Mouse (Mus musculus) megakaryocyte, embryonic 14.5 days (primary cell): ENCODE results near the gene Tead1. TPM values are rescaled to one million over a fixed set of nuclear protein-coding genes. Genes with fewer than 3 reads are reported as not detected.

Source experiments
- H3K27me3 ChIP-seq: replicated peaks from 2 replicates; pipeline ENCODE3; 2012; ENCODE audit warnings: inconsistent platforms
- H3K36me3 ChIP-seq: replicated peaks from 2 replicates; pipeline ENCODE3; 2012; ENCODE audit warnings: low read length, inconsistent platforms, mixed read lengths
- H3K4me1 ChIP-seq: 2 replicates; pipeline ENCODE4 v1.6.1; 2012; ENCODE audit warnings: inconsistent platforms
- H3K4me3 ChIP-seq: replicated peaks from 2 replicates; pipeline ENCODE3; 2012; ENCODE audit warnings: moderate library complexity, mild to moderate bottlenecking, inconsistent platforms
- H3K9me3 ChIP-seq: 2 replicates; pipeline ENCODE4 v1.6.1; 2012; ENCODE audit warnings: inconsistent platforms
- FLI1 ChIP-seq: IDR thresholded peaks from 2 replicates; pipeline ENCODE4 v1.6.1; 2012; ENCODE audit warnings: low read length, inconsistent platforms, mixed read lengths
- GATA1 ChIP-seq: IDR thresholded peaks from 3 replicates; pipeline ENCODE4 v1.6.1; 2012; ENCODE audit warnings: mixed read lengths, low read length, inconsistent platforms, borderline replicate concordance
- polyA plus RNA-seq: library from polyadenylated mRNA; stranded (reverse); fragments of >175 nt; gene quantifications from 2 replicates; pipeline ENCODE4 v1.2.3, GENCODE M21; 2012; ENCODE audit warnings: low replicate concordance; ENCODE audit not compliant: insufficient read depth

Gene Tead1
- not detected in 2 replicates for polyA plus RNA-seq

- no peaks in the 10 kb centered on the region for H3K36me3 ChIP-seq
- peaks cover 81% of the 10 kb centered on the region for H3K27me3 ChIP-seq
- peaks cover 4% of the 10 kb centered on the region; the same call in 1 of the 2 replicates for H3K9me3 ChIP-seq
- TF ChIP-seq FLI1 (no peak), GATA1 (no peak)
- peak within 1 kb of the TSS; percentile 88 for H3K4me3 ChIP-seq
- peaks cover 15% of the 10 kb centered on the region for H3K4me1 ChIP-seq
Measured at GRCm38 (mm10) chr7:112679171-112679512, at the start of gene Tead1. Tead1 (plus strand) TSS chr7:112679318.

GRCm38 (mm10) chr7:112634505-112635213 is 44.5 kb upstream of the Tead1 start:
- TF ChIP-seq FLI1: no peak
- no peak for TF ChIP-seq GATA1
- peaks cover 17% of the 10 kb centered on the region for H3K9me3 ChIP-seq

GRCm38 (mm10) chr7:112635936-112636335 is 43.2 kb upstream of the Tead1 start:
- no peaks in the 10 kb centered on the region for H3K4me1 ChIP-seq
- no peaks in the 10 kb centered on the region for H3K36me3 ChIP-seq
- peaks cover 23% of the 10 kb centered on the region for H3K9me3 ChIP-seq
- H3K27me3 ChIP-seq: peaks cover 2% of the 10 kb centered on the region
- H3K4me3 ChIP-seq: no peak overlapping the region
- TF ChIP-seq GATA1: no peak
- no peak for TF ChIP-seq FLI1

More at GRCm38 (mm10) chr7:112634505-112635213, 44.5 kb upstream of the Tead1 start:
- H3K4me1 ChIP-seq: no peaks in the 10 kb centered on the region
- no peaks in the 10 kb centered on the region for H3K27me3 ChIP-seq
- no peaks in the 10 kb centered on the region for H3K36me3 ChIP-seq
- H3K4me3 ChIP-seq: no peak overlapping the region

- no peaks in the 10 kb centered on the region for H3K36me3 ChIP-seq
- H3K27me3 ChIP-seq: peaks cover 8% of the 10 kb centered on the region
- no peak overlapping the region for H3K4me3 ChIP-seq
- no peak for TF ChIP-seq FLI1
- no peak for TF ChIP-seq GATA1
- peaks cover 14% of the 10 kb centered on the region for H3K4me1 ChIP-seq
- H3K9me3 ChIP-seq: peaks cover 28% of the 10 kb centered on the region
Measured at GRCm38 (mm10) chr7:112643866-112644543, 35.1 kb upstream of the Tead1 start.

GRCm38 (mm10) chr7:112644701-112645100 is 34.4 kb upstream of the Tead1 start:
- peaks cover 8% of the 10 kb centered on the region for H3K27me3 ChIP-seq
- H3K9me3 ChIP-seq: peaks cover 28% of the 10 kb centered on the region
- H3K4me3 ChIP-seq: no peak overlapping the region
- peaks cover 14% of the 10 kb centered on the region for H3K4me1 ChIP-seq
- TF ChIP-seq GATA1: no peak
- TF ChIP-seq FLI1: no peak
- H3K36me3 ChIP-seq: no peaks in the 10 kb centered on the region

GRCm38 (mm10) chr7:112645724-112646123 is 33.4 kb upstream of the Tead1 start:
- no peak for TF ChIP-seq FLI1
- no peak for TF ChIP-seq GATA1
- Histone ChIP-seq H3K4me3 (no peak overlapping the region), H3K9me3 (peaks cover 25% of the 10 kb centered on the region), H3K4me1 (peaks cover 14% of the 10 kb centered on the region), H3K36me3 (no peaks in the 10 kb centered on the region), H3K27me3 (peaks cover 7% of the 10 kb centered on the region)

- Histone ChIP-seq H3K27me3 (no peaks in the 10 kb centered on the region), H3K4me3 (no peak overlapping the region), H3K36me3 (no peaks in the 10 kb centered on the region)
Measured at GRCm38 (mm10) chr7:112647417-112647816, 31.7 kb upstream of the Tead1 start.

GRCm38 (mm10) chr7:112656141-112656662 is 22.9 kb upstream of the Tead1 start:
- H3K9me3 ChIP-seq: peaks cover 4% of the 10 kb centered on the region; the same call in 1 of the 2 replicates
- no peaks in the 10 kb centered on the region for H3K4me1 ChIP-seq
- H3K27me3 ChIP-seq: peaks cover 1% of the 10 kb centered on the region
- TF ChIP-seq FLI1: no peak
- no peak for TF ChIP-seq GATA1
- no peaks in the 10 kb centered on the region for H3K36me3 ChIP-seq
- H3K4me3 ChIP-seq: no peak overlapping the region

More at GRCm38 (mm10) chr7:112647417-112647816, 31.7 kb upstream of the Tead1 start:
- TF ChIP-seq FLI1 (no peak), GATA1 (no peak)
- H3K9me3 ChIP-seq: peaks cover 20% of the 10 kb centered on the region
- H3K4me1 ChIP-seq: peaks cover 14% of the 10 kb centered on the region

- Histone ChIP-seq H3K36me3 (no peaks in the 10 kb centered on the region), H3K4me3 (no peak overlapping the region), H3K9me3 (no peaks in the 10 kb centered on the region), H3K27me3 (peaks cover 3% of the 10 kb centered on the region), H3K4me1 (no peaks in the 10 kb centered on the region)
- TF ChIP-seq GATA1 (no peak), FLI1 (no peak)
Measured at GRCm38 (mm10) chr7:112658939-112659338, 20.2 kb upstream of the Tead1 start.

GRCm38 (mm10) chr7:112659816-112660215 is 19.3 kb upstream of the Tead1 start:
- Histone ChIP-seq H3K9me3 (peaks cover 5% of the 10 kb centered on the region), H3K27me3 (peaks cover 3% of the 10 kb centered on the region), H3K4me3 (no peak overlapping the region), H3K36me3 (no peaks in the 10 kb centered on the region), H3K4me1 (no peaks in the 10 kb centered on the region)
- no peak for TF ChIP-seq GATA1
- no peak for TF ChIP-seq FLI1
